Mouse (Mus musculus): ENCODE measurements at regions not wholly inside any gene's neighbourhood (a gene's known extent, or its start where the extent isn't known, plus 50 kb on each side); places are given as distances from the start of the nearest gene placed in this dataset.

DNA sequence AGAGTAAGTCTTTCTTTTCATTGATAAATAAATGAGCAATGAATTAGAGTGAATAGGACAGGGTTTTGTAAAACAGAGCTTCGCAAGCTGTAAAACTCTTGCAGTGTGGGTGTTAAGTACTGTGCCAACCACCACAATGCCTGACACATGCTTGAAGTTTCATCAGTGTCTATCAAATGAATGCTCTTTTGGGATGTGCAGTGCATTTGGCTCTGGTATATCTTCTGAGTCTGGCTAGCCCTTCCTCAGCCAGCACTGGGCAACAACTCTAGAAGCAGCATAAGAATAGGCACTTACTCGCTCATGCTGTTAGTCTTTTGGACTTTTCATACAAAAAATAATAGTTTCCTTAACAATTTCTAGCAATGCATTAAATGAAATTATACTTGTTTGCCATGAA, 370.9 kb downstream of the Hs3st1 start:
- TF ChIP-seq ZNF384 (IDR thresholded peaks at IDR 0.05; ENCODE audit: low read depth, low read length) (no peak), EP300 (IDR thresholded peaks at IDR 0.05; ENCODE audit: low read length) (no peak), MAX (IDR thresholded peaks at IDR 0.05; ENCODE audit: low read length) (no peak), TCF12 (IDR thresholded peaks at IDR 0.05; ENCODE audit: low read depth, low read length) (no peak), MAZ (IDR thresholded peaks at IDR 0.05; ENCODE audit: low read depth, low read length) (no peak), SMC3 (IDR thresholded peaks at IDR 0.05; ENCODE audit: low read depth, low read length) (no peak), POLR2A (IDR thresholded peaks at IDR 0.05; ENCODE audit: low read depth, low read length) (no peak), ZC3H11A (IDR thresholded peaks at IDR 0.05; ENCODE audit: low read depth, low read length) (no peak), MXI1 (IDR thresholded peaks at IDR 0.05; ENCODE audit: low read depth, low read length) (no peak)
